Mouse (Mus musculus) intestine, embryonic 16.5 days (tissue): ENCODE results near the gene Kbtbd4. TPM values are rescaled to one million over a fixed set of nuclear protein-coding genes. Genes with fewer than 3 reads are reported as not detected.

Source experiments
- ATAC-seq: fragments of 200-750 bp; cut with Nextera tagmentation; 2 replicates; pipeline ENCODE4 v1.8.0; 2017; ENCODE audit warnings: moderate TSS enrichment, moderate library complexity
- H3K27ac ChIP-seq: fragments of 300-500 bp; sonication (generic); 2 replicates; pipeline ENCODE4 v1.5.1; 2014; ENCODE audit warnings: mild to moderate bottlenecking, low read length
- H3K27me3 ChIP-seq: fragments of 300-500 bp; sonication (generic); replicated peaks from 2 replicates; pipeline ENCODE4 v1.6.1; 2014; ENCODE audit warnings: low read length, control low read depth, mixed read lengths; ENCODE audit not compliant: control insufficient read depth, insufficient read depth
- H3K36me3 ChIP-seq: fragments of 300-500 bp; sonication (generic); 2 replicates; pipeline ENCODE4 v1.6.1; 2014; ENCODE audit warnings: low read length, control low read depth; ENCODE audit not compliant: control insufficient read depth, insufficient read depth
- H3K4me1 ChIP-seq: fragments of 300-500 bp; sonication (generic); 2 replicates; pipeline ENCODE4 v1.6.1; 2014; ENCODE audit warnings: low read length, control low read depth, mixed read lengths; ENCODE audit not compliant: control insufficient read depth, insufficient read depth
- H3K4me2 ChIP-seq: fragments of 300-500 bp; sonication (generic); 2 replicates; pipeline ENCODE4 v1.6.1; 2014; ENCODE audit warnings: low read depth, low read length, control low read depth
- H3K4me3 ChIP-seq: fragments of 300-500 bp; sonication (generic); 2 replicates; pipeline ENCODE4 v1.5.1; 2014; ENCODE audit warnings: mild to moderate bottlenecking, low read length
- H3K9ac ChIP-seq: fragments of 300-500 bp; sonication (generic); 2 replicates; pipeline ENCODE4 v1.6.1; 2014; ENCODE audit warnings: low read depth, low read length
- H3K9me3 ChIP-seq: fragments of 300-500 bp; sonication (generic); 2 replicates; pipeline ENCODE4 v1.6.1; 2016; ENCODE audit warnings: low read length, control low read depth; ENCODE audit not compliant: control insufficient read depth
- WGBS: fragments of 180-500 bp; shearing (Covaris S2); extraction: QIAGEN DNeasy Blood & Tissue Kit; methylation state at CpG from one replicate; pipeline ENCODE4 v1.1.7; 2014; 5-methylcytosine and 5-hydroxymethylcytosine counted together
- polyA plus RNA-seq: library from polyadenylated mRNA; unstranded; fragments of >200 nt; fragmentation: Nextera tagmentation; extraction: Ambion mirVana; gene quantifications from 2 replicates; pipeline ENCODE4 v1.2.1, GENCODE M21; 2015

Kbtbd4 gene
- 24.8 and 27.1 TPM in 2 replicates for polyA plus RNA-seq

DNA sequence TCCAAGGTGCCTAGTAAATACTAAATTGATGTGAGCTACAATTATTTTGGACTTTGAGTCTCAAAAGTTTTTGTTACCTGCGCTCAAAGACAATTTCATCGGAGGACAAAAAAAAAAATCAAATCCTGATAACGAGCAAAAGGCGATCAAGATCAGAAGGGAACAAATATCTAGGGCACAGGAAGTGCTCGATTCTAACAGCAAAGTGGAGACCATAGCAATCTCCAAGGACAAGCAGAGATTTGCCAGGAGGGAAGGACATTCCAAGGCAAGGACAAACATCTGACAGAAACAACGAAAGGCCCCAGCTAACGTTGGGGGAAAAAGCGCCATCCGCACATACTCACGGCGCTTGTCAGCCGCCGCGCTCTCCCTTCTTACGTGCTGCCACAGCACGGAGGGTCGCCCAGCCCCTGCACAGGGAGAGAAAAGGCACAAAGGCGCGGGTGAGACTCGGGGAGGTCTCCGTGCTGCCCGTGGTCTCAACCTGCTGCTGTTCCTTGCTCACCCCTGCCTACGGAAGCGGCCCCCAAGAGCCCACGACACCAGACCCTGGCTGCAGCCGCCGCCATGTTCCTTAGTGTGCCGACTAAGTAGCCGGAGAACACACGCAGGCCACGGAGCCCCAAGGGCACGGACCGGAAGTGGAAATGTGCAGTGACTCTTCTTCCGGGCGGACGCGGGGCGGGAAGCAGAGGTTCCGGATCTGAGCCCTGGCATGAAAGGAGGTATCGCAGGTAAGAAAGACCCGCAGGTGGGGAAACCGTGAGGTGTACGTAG is at the start of gene Kbtbd4, which contains the start of gene Ndufs3:
Kbtbd4 (plus strand) TSS at position 665 of the 780 bp plus-strand sequence.
Ndufs3 (minus strand) TSS at position 752 of the 780 bp plus-strand sequence.
- Histone ChIP-seq H3K4me1 (peaks cover 9% of the 10 kb centered on the region), H3K36me3 (peaks cover 13% of the 10 kb centered on the region), H3K27me3 (no peaks in the 10 kb centered on the region), H3K4me3 (peak within 1 kb of the TSS; percentile 97), H3K4me2 (peak within 1 kb of the TSS; percentile 73), H3K9ac (peak within 1 kb of the TSS; percentile 98), H3K9me3 (no peaks in the 10 kb centered on the region), H3K27ac (peak within 1 kb of the TSS; percentile 95)
- WGBS, result under 1% methylated on average over 43 of the region's 43 CpGs
- ATAC-seq, result peak; percentile 92

DNA sequence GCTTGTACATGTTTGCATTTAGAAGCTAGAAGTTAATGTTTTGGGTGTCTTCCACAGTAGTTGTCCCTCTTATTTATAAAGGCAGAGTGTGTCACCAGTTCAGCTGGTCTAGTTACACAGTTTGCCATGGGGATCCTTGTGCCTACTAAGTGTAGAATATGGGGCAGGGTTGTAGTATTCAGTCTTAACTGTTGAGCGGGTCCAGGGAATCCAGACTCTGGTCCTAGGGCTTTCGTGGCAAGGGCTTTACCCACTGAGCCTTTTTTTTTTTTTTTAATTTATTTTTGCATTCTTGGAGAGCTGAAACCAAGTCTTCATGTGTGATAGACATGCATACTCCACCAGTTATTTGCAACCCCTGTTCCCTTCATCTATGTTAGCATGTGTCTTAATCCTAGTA is 43.1 kb upstream of the Kbtbd4 start:
- Histone ChIP-seq H3K4me2 (no peak overlapping the region), H3K4me3 (no peak overlapping the region), H3K27ac (no peak overlapping the region), H3K9me3 (no peaks in the 10 kb centered on the region), H3K27me3 (no peaks in the 10 kb centered on the region), H3K9ac (no peak overlapping the region), H3K4me1 (no peaks in the 10 kb centered on the region), H3K36me3 (peaks cover 14% of the 10 kb centered on the region)
- 94% methylated on average over 2 of the region's 2 CpGs for WGBS
- ATAC-seq, result no peak

DNA sequence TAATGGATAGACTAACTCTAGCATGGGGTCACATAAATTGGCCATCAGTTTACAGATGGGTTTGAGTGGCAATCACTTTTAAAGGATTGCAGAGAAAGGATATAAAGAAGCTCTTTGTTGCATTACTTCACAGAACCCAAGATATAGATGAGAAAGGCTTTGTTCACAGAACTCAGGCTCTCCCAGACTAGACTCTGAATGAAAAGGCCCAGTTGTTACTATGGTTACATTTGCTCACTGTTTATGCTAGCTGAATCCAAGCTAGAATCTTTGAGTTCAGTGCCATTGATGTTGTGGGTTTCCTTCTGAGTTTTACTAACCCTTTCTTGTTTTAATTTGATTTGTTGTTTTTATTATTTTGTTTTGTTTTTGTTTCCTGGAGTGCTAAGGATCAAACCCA is 40.4 kb upstream of the Kbtbd4 start:
- Histone ChIP-seq H3K9me3 (no peaks in the 10 kb centered on the region), H3K4me2 (no peak overlapping the region), H3K9ac (no peak overlapping the region), H3K27me3 (no peaks in the 10 kb centered on the region), H3K4me3 (no peak overlapping the region), H3K36me3 (peaks cover 14% of the 10 kb centered on the region), H3K4me1 (no peaks in the 10 kb centered on the region), H3K27ac (no peak overlapping the region)
- no peak for ATAC-seq

DNA sequence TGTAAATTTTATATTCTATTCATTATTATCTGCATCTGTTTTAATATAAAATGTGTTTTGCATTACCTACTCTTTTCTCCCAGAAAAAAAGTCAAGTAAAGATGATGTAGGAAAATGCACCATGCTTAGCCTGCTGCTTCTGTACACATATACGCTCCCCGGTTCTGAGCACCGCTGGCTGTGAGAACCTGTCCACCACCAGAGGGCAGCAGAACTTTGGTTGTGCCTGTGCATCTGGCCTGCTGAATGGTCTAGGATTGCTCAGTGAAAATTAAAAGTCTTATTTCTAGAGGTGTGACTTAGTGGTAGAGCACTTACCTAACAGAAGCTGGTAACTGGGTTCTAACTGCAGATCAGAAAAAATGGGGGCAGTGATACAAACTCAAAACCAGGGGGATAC is 38.0 kb upstream of the Kbtbd4 start:
- H3K27ac ChIP-seq, result no peak overlapping the region
- H3K27me3 ChIP-seq, result no peaks in the 10 kb centered on the region
- H3K4me1 ChIP-seq, result peaks cover 11% of the 10 kb centered on the region; the same call in 1 of the 2 replicates
- 18% methylated on average over 3 of the region's 3 CpGs for WGBS
- no peaks in the 10 kb centered on the region for H3K9me3 ChIP-seq
- H3K36me3 ChIP-seq, result peaks cover 8% of the 10 kb centered on the region
- H3K9ac ChIP-seq, result no peak overlapping the region
- ATAC-seq, result peak; percentile 89
- no peak overlapping the region for H3K4me2 ChIP-seq
- no peak overlapping the region for H3K4me3 ChIP-seq

DNA sequence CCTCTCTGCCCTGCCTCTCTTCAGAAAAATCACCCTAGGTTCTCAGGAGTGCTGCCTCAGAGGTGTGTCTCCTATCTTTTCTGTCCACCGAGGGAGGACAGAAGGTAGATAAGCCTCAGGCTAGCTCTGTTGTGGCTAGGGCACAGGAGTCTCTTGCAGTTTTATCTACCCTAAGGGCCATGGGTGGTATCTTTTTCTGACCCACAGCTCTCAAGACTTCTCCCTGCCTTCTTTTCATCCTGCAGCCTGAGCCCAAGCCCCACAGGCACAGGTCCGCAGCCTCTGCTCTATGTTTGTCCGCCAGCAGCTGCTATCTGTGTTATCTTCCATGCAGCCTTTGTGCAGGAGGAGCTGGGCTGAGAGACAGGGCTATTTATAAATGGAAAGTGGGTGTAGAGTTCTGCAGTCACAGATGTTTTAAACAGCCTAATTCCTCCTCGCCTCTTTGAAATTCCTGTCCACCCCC is 34.4 kb upstream of the Kbtbd4 start:
- WGBS, result 14% methylated on average over 4 of the region's 4 CpGs
- no peaks in the 10 kb centered on the region for H3K9me3 ChIP-seq
- H3K4me2 ChIP-seq, result no peak overlapping the region
- ATAC-seq, result peak; percentile 78
- peaks cover 8% of the 10 kb centered on the region; the same call in 1 of the 2 replicates for H3K36me3 ChIP-seq
- no peak overlapping the region for H3K9ac ChIP-seq
- no peak overlapping the region for H3K27ac ChIP-seq
- H3K4me1 ChIP-seq, result peaks cover 11% of the 10 kb centered on the region; the same call in 1 of the 2 replicates
- H3K4me3 ChIP-seq, result no peak overlapping the region
- no peaks in the 10 kb centered on the region for H3K27me3 ChIP-seq

DNA sequence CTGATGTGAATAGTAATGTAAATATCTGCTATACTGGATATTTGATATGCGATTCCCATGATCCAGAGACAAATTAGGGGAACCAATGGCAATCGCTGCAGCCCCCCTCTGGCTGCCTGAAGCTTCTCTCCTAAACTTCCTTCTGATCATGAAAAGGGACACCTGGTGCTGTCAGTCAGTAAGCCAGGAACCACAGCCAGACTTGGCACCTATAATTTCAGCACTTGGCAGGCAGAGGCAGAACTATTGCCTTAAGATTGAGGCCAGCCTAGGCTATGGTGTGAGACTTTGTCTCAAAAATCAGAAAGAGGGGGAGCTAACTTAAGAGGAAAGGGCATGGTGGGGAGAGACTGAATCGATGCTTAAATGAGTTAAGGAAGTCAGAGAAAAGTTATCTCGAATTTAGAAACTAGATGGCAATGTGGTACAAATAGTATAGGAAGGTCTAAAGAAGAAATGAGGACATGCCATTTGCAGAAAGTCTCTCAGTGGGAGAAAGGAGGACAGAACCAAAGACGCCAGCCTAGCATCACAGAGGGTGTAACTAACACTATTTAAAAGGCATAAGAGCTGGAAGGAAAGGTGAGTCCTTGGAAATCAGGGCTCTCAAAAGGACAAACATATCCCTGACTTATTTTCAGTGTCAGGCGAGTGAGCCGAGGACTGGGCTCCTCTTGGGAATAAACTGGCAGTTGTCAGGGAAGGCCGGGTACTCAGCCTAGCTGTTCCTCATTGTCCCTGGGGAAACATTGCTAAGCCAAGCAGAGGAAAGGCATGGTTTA is 33.2 kb upstream of the Kbtbd4 start:
- H3K4me2 ChIP-seq, result no peak overlapping the region
- no peaks in the 10 kb centered on the region for H3K9me3 ChIP-seq
- H3K9ac ChIP-seq, result no peak overlapping the region
- H3K36me3 ChIP-seq, result no peaks in the 10 kb centered on the region
- peaks cover 11% of the 10 kb centered on the region; the same call in 1 of the 2 replicates for H3K4me1 ChIP-seq
- no peak overlapping the region for H3K27ac ChIP-seq
- ATAC-seq, result no peak
- 67% methylated on average over 8 of the region's 8 CpGs for WGBS
- H3K4me3 ChIP-seq, result no peak overlapping the region
- H3K27me3 ChIP-seq, result no peaks in the 10 kb centered on the region

DNA sequence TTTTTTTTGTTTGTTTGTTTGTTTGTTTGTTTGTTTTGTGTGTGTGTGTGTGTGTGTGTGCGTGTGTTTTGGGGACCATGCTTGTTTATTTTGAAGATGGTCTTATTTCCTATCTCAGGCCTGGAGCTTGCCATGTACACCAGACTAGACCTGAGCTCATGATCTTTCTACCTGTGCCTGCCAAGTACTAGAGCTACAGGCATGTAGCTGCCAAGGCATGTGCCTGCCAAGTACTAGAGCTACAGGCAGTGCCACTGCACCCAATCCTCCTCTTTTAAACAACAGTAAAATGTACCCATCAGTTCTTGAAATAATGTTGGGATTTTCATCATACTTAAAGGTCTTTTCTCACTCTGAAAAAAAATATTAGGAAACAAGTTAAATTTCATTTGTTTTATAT is 30.5 kb upstream of the Kbtbd4 start:
- Histone ChIP-seq H3K4me3 (no peak overlapping the region), H3K27ac (no peak overlapping the region), H3K9me3 (no peaks in the 10 kb centered on the region), H3K4me1 (peaks cover 11% of the 10 kb centered on the region; the same call in 1 of the 2 replicates), H3K4me2 (no peak overlapping the region), H3K9ac (no peak overlapping the region), H3K27me3 (no peaks in the 10 kb centered on the region), H3K36me3 (no peaks in the 10 kb centered on the region)
- no peak for ATAC-seq
- 81% methylated on average over 1 of the region's 1 CpGs for WGBS

DNA sequence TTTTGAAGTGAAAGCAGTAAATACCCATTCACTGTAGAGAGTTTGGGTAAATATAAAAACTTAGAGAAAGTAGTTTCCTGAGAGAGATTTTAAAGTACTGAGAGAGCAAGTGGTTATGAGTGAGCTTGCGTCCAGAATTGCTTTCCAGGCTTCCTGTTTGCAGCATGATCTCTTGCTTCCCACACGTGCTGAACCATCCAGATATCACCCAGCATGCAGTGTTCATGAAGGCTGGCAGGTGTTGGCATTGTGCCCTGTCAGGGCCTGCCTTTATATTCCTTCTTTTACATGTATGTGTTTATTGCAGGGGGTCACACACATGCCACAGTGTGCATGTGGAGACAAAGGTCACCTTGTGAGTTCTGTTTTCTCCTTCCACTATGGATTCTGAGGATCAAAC is 29.3 kb upstream of the Kbtbd4 start:
- Histone ChIP-seq H3K27me3 (no peaks in the 10 kb centered on the region), H3K9me3 (no peaks in the 10 kb centered on the region), H3K36me3 (no peaks in the 10 kb centered on the region), H3K4me3 (no peak overlapping the region), H3K27ac (no peak overlapping the region), H3K4me2 (no peak overlapping the region), H3K9ac (no peak overlapping the region), H3K4me1 (peaks cover 5% of the 10 kb centered on the region; the same call in 1 of the 2 replicates)
- ATAC-seq, result no peak
- 69% methylated on average over 2 of the region's 2 CpGs for WGBS

DNA sequence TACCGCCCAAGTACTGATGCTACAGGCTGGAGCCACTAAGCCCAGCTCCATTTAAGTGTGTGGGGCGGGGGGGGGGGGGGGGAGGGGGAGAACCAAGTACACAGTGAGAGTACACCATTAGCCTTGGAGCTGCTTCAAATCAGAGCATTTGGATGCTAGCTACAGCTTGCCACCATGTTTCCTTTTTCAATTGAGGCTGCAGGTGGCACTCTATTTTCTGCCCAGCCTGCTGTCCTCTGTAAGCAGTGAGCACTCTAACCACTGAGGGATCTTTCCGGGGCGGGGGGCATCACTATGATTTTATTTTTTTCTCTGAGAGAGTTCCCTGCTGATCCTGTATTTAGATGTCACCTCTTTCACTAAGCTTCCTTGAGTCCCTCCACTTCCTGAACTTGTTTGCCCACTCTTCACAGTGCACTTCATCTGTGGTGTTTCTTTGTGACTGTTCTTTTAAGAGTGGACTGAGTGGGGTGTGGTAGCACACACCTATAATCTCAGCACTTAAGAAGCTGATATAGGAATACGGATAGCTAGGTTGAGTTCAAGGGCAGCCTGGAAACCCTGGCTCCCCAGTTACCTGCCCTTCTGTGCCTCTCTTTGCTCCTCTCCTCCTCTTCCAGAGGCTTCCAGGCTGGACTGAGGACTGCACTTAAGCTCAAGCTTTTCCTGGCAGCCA is 26.8 kb upstream of the Kbtbd4 start:
- ATAC-seq, result no peak
- no peak overlapping the region for H3K4me2 ChIP-seq
- H3K27me3 ChIP-seq, result no peaks in the 10 kb centered on the region

More for the DNA sequence above, 26.8 kb upstream of the Kbtbd4 start:
- Histone ChIP-seq H3K9me3 (no peaks in the 10 kb centered on the region), H3K9ac (no peak overlapping the region), H3K36me3 (no peaks in the 10 kb centered on the region), H3K4me1 (no peaks in the 10 kb centered on the region), H3K4me3 (no peak overlapping the region), H3K27ac (no peak overlapping the region)
- WGBS, result 76% methylated on average over 4 of the region's 5 CpGs
